Mouse (Mus musculus): Measurements from ENCODE around the gene Zfp970. TPM values are rescaled to one million over a fixed set of nuclear protein-coding genes. Genes with fewer than 3 reads are reported as not detected.
"Not testable (repeated sequence)": the region's sequence is repeated elsewhere in the genome, so short reads cannot be mapped to it uniquely, and the experiment has no call there.

Zfp970 gene
- total RNA-seq (2021), result 10 to 100 TPM; 15.0 to 18.8 TPM

- peak; percentile 10 for DNase-seq
- intact Hi-C loops (cut with DNase I), result not testable (repeated sequence)
Observed at GRCm38 (mm10) chr2:177464676-177465075, at the start of gene Zfp970. TSS of gene Zfp970 (plus strand) at chr2:177464733.

GRCm38 (mm10) chr2:177468222-177468621, 3.7 kb downstream of the Zfp970 start:
- DNase-seq; intact Hi-C loops (cut with DNase I): not testable (repeated sequence)

GRCm38 (mm10) chr2:177472261-177472660, 7.7 kb downstream of the Zfp970 start:
- DNase-seq; intact Hi-C loops (cut with DNase I): not testable (repeated sequence)

GRCm38 (mm10) chr2:177481971-177482370, 17.4 kb downstream of the Zfp970 start:
- DNase-seq; intact Hi-C loops (cut with DNase I): not testable (repeated sequence)

GRCm38 (mm10) chr2:177483238-177483948, 18.9 kb downstream of the Zfp970 start:
- intact Hi-C loops (cut with DNase I); DNase-seq: not testable (repeated sequence)

- DNase-seq; intact Hi-C loops (cut with DNase I): not testable (repeated sequence)
Observed at GRCm38 (mm10) chr2:177498067-177498466, 33.5 kb downstream of the Zfp970 start, which contains the start of gene Gm14403. TSS of gene Gm14403 (plus strand) at chr2:177498215.

GRCm38 (mm10) chr2:177499182-177499581, 34.6 kb downstream of the Zfp970 start:
- intact Hi-C loops (cut with DNase I); DNase-seq: not testable (repeated sequence)

GRCm38 (mm10) chr2:177505211-177505719, 40.7 kb downstream of the Zfp970 start:
- intact Hi-C loops (cut with DNase I); DNase-seq: not testable (repeated sequence)

- intact Hi-C loops (cut with DNase I); DNase-seq: not testable (repeated sequence)
Observed at GRCm38 (mm10) chr2:177511381-177511780, 46.8 kb downstream of the Zfp970 start.

GRCm38 (mm10) chr2:177511972-177512371, 47.4 kb downstream of the Zfp970 start:
- intact Hi-C loops (cut with DNase I); DNase-seq: not testable (repeated sequence)

GRCm38 (mm10) chr2:177513991-177514479, 49.5 kb downstream of the Zfp970 start:
- intact Hi-C loops (cut with DNase I), result not testable (repeated sequence)

GRCm38 (mm10) chr2:177517746-177518145, 53.2 kb downstream of the Zfp970 start:
- DNase-seq; intact Hi-C loops (cut with DNase I): not testable (repeated sequence)

More at GRCm38 (mm10) chr2:177513991-177514479, 49.5 kb downstream of the Zfp970 start:
- not testable (repeated sequence) for DNase-seq

- DNase-seq; intact Hi-C loops (cut with DNase I): not testable (repeated sequence)
Observed at GRCm38 (mm10) chr2:177518354-177518753, 53.8 kb downstream of the Zfp970 start.

GRCm38 (mm10) chr2:177518960-177519359, 54.4 kb downstream of the Zfp970 start:
- DNase-seq; intact Hi-C loops (cut with DNase I): not testable (repeated sequence)

GRCm38 (mm10) chr2:177520035-177520434, 55.5 kb downstream of the Zfp970 start:
- no peak for DNase-seq
- intact Hi-C loops (cut with DNase I), result no loop called here

GRCm38 (mm10) chr2:177523061-177523460, 58.5 kb downstream of the Zfp970 start:
- intact Hi-C loops (cut with DNase I), result no loop called here
- DNase-seq, result no peak

GRCm38 (mm10) chr2:177523674-177524073, 59.1 kb downstream of the Zfp970 start:
- intact Hi-C loops (cut with DNase I); DNase-seq: not testable (repeated sequence)

GRCm38 (mm10) chr2:177524171-177524570, 59.6 kb downstream of the Zfp970 start:
- DNase-seq; intact Hi-C loops (cut with DNase I): not testable (repeated sequence)

Data from left cerebral cortex, postnatal 4 days (tissue).